Mouse (Mus musculus) stomach, embryonic 15.5 days (tissue): ENCODE measurements around the gene Relt. TPM values are rescaled to one million over a fixed set of nuclear protein-coding genes. Genes with fewer than 3 reads are reported as not detected.
A peak's percentile ranks its signal among the peaks of the same experiment; 100 is the strongest.

Source experiments
- ATAC-seq: fragments of 200-750 bp; cut with Nextera tagmentation; 2 replicates; pipeline ENCODE4 v1.8.0; 2017; ENCODE audit warnings: low read depth, moderate number of reproducible peaks, moderate TSS enrichment; ENCODE audit not compliant: insufficient read depth, low FRiP score
- H3K27ac ChIP-seq: fragments of 300-500 bp; sonication (generic); 2 replicates; pipeline ENCODE4 v1.5.1; 2015; ENCODE audit warnings: mild to moderate bottlenecking, inconsistent platforms
- H3K27me3 ChIP-seq: fragments of 300-500 bp; sonication (generic); replicated peaks from 2 replicates; pipeline ENCODE4 v1.6.1; 2015; ENCODE audit warnings: inconsistent platforms
- H3K36me3 ChIP-seq: fragments of 300-500 bp; sonication (generic); 2 replicates; pipeline ENCODE4 v1.6.1; 2015; ENCODE audit warnings: inconsistent platforms
- H3K4me1 ChIP-seq: fragments of 300-500 bp; sonication (generic); 2 replicates; pipeline ENCODE4 v1.6.1; 2015; ENCODE audit warnings: inconsistent platforms
- H3K4me2 ChIP-seq: fragments of 300-500 bp; sonication (generic); 2 replicates; pipeline ENCODE4 v1.6.1; 2015; ENCODE audit warnings: mild to moderate bottlenecking, inconsistent platforms
- H3K4me3 ChIP-seq: fragments of 300-500 bp; sonication (generic); replicated peaks from 2 replicates; pipeline ENCODE4 v1.5.1; 2015; ENCODE audit warnings: inconsistent platforms
- H3K9ac ChIP-seq: fragments of 300-500 bp; sonication (generic); 2 replicates; pipeline ENCODE4 v1.6.1; 2015; ENCODE audit warnings: inconsistent platforms
- H3K9me3 ChIP-seq: fragments of 300-500 bp; sonication (generic); 2 replicates; pipeline ENCODE4 v1.6.1; 2016; ENCODE audit warnings: inconsistent platforms
- WGBS: fragments of 180-500 bp; shearing (Covaris S2); methylation state at CpG from one replicate; pipeline ENCODE4 v1.1.7; 2015; 5-methylcytosine and 5-hydroxymethylcytosine counted together
- polyA plus RNA-seq: library from polyadenylated mRNA; unstranded; fragments of >200 nt; fragmentation: Nextera tagmentation; extraction: Ambion mirVana; gene quantifications from 2 replicates; pipeline ENCODE4 v1.2.1, GENCODE M21; 2015

Gene Relt
- polyA plus RNA-seq, result 3.2 and 4.1 TPM in 2 replicates

- peak within 1 kb of the TSS; percentile 74 for H3K9ac ChIP-seq
- H3K9me3 ChIP-seq, result no peaks in the 10 kb centered on the region
- H3K36me3 ChIP-seq, result no peaks in the 10 kb centered on the region
- H3K4me3 ChIP-seq, result peak within 1 kb of the TSS; percentile 77
- ATAC-seq, result peak; percentile 88
- H3K27me3 ChIP-seq, result no peaks in the 10 kb centered on the region
- H3K27ac ChIP-seq, result peak within 1 kb of the TSS; percentile 77
- 0 out of 2 replicates have a peak, but pooled peaks cover 6% of the 10 kb centered on the region for H3K4me1 ChIP-seq
- peak within 1 kb of the TSS; percentile 99 for H3K4me2 ChIP-seq
- under 1% methylated on average over 89 of the region's 91 CpGs for WGBS
Observed at GRCm38 (mm10) chr7:100862828-100863638, at the start of gene Relt. Gene Relt, minus strand, starts transcription at chr7:100863446.

DNA sequence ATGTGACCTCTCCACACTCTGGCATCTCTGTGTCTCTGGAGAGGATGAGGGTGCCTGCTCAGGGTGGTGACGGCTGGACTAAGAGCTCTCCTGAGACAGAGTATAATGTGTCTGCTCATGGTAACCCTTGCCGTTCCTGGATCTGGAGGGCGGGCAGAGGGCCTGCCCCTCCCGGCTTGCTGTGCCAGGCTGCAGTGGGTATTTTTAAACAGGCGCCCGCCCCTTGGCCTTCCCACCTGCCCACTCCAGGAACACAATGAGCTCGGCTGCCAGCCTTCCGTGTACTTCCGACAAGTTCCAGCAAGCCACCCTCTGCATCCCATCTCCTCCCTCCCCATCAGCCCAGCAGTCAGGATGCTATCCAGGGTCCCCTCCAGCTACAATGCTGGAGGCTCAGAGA, 48.5 kb upstream of the Relt start:
- 34% methylated on average over 9 of the region's 9 CpGs for WGBS
- Histone ChIP-seq H3K9ac (no peak overlapping the region), H3K4me2 (peak overlapping the region; percentile 12; the same call in 1 of the 2 replicates), H3K4me3 (no peak overlapping the region), H3K27me3 (no peaks in the 10 kb centered on the region), H3K9me3 (no peaks in the 10 kb centered on the region), H3K4me1 (peaks cover 73% of the 10 kb centered on the region), H3K36me3 (peaks cover 6% of the 10 kb centered on the region; the same call in 1 of the 2 replicates), H3K27ac (peak overlapping the region; percentile 55; the same call in 1 of the 2 replicates)
- no peak for ATAC-seq

- Histone ChIP-seq H3K27me3 (no peaks in the 10 kb centered on the region), H3K9me3 (no peaks in the 10 kb centered on the region), H3K36me3 (peaks cover under 1% of the 10 kb centered on the region; the same call in 1 of the 2 replicates), H3K4me2 (peak overlapping the region; percentile 4), H3K27ac (peak overlapping the region; percentile 55; the same call in 1 of the 2 replicates), H3K9ac (no peak overlapping the region), H3K4me1 (peaks cover 69% of the 10 kb centered on the region), H3K4me3 (no peak overlapping the region)
- WGBS, result 15% methylated on average over 2 of the region's 2 CpGs
- peak; percentile 21; the same call in 1 of the 2 replicates for ATAC-seq
Observed at GRCm38 (mm10) chr7:100911246-100911770, 48.1 kb upstream of the Relt start.

GRCm38 (mm10) chr7:100908567-100908966, 45.3 kb upstream of the Relt start:
- Histone ChIP-seq H3K4me1 (peaks cover 49% of the 10 kb centered on the region), H3K9me3 (no peaks in the 10 kb centered on the region), H3K4me2 (0 out of 2 replicates have a peak overlapping the region, but pooled peaks have one; percentile 16), H3K27me3 (no peaks in the 10 kb centered on the region), H3K9ac (no peak overlapping the region), H3K36me3 (0 out of 2 replicates have a peak, but pooled peaks cover 3% of the 10 kb centered on the region), H3K4me3 (no peak overlapping the region), H3K27ac (peak overlapping the region; percentile 44; the same call in 1 of the 2 replicates)
- no peak for ATAC-seq
- WGBS, result 57% methylated on average over 8 of the region's 8 CpGs

DNA sequence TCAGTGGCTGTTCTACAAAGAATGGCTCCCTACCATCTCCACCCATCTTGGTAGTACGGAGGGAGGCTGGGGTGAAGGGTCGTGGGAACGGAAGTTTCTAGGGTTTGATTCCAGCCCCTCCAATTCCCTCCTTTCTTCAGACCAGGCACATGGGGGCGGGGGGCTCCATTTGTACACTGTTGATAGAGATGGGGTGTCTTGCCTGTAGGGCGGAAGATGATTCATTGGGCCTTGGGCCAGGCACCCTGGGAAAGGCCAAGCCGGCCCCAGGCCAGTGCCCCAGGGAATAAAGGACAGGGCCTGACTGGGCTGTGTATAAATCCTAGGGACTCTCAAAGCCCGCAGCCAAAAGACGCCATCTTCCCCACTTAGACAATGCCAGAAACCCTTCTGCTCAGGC, 44.8 kb upstream of the Relt start:
- Histone ChIP-seq H3K4me1 (peaks cover 49% of the 10 kb centered on the region), H3K9ac (no peak overlapping the region), H3K4me2 (peak overlapping the region; percentile 16; the same call in 1 of the 2 replicates), H3K4me3 (no peak overlapping the region), H3K27ac (peak overlapping the region; percentile 67), H3K9me3 (no peaks in the 10 kb centered on the region), H3K36me3 (0 out of 2 replicates have a peak, but pooled peaks cover 3% of the 10 kb centered on the region), H3K27me3 (no peaks in the 10 kb centered on the region)
- ATAC-seq, result peak; percentile 47; the same call in 1 of the 2 replicates
- 63% methylated on average over 8 of the region's 8 CpGs for WGBS

- no peaks in the 10 kb centered on the region for H3K27me3 ChIP-seq
- 0 out of 2 replicates have a peak overlapping the region, but pooled peaks have one; percentile 2 for H3K4me2 ChIP-seq
- H3K9ac ChIP-seq, result no peak overlapping the region
- no peak for ATAC-seq
- 0% methylated on average over 1 of the region's 1 CpGs for WGBS
- no peak overlapping the region for H3K4me3 ChIP-seq
- peaks cover 44% of the 10 kb centered on the region for H3K4me1 ChIP-seq
- 0 out of 2 replicates have a peak, but pooled peaks cover 3% of the 10 kb centered on the region for H3K36me3 ChIP-seq
- peak overlapping the region; percentile 67 for H3K27ac ChIP-seq
- H3K9me3 ChIP-seq, result no peaks in the 10 kb centered on the region
Observed at GRCm38 (mm10) chr7:100907231-100907630, 44.0 kb upstream of the Relt start.

- no peaks in the 10 kb centered on the region for H3K27me3 ChIP-seq
- 0 out of 2 replicates have a peak, but pooled peaks cover 8% of the 10 kb centered on the region for H3K36me3 ChIP-seq
- no peak overlapping the region for H3K4me2 ChIP-seq
- no peak overlapping the region for H3K27ac ChIP-seq
- H3K4me3 ChIP-seq, result no peak overlapping the region
- 84% methylated on average over 10 of the region's 10 CpGs for WGBS
- H3K9ac ChIP-seq, result no peak overlapping the region
- no peaks in the 10 kb centered on the region for H3K9me3 ChIP-seq
- peaks cover 34% of the 10 kb centered on the region for H3K4me1 ChIP-seq
- no peak for ATAC-seq
Observed at GRCm38 (mm10) chr7:100906029-100906789, 43.0 kb upstream of the Relt start.

GRCm38 (mm10) chr7:100905037-100905436, 41.8 kb upstream of the Relt start:
- no peaks in the 10 kb centered on the region for H3K27me3 ChIP-seq
- H3K27ac ChIP-seq, result no peak overlapping the region
- H3K9ac ChIP-seq, result no peak overlapping the region
- peaks cover 22% of the 10 kb centered on the region for H3K4me1 ChIP-seq
- H3K9me3 ChIP-seq, result no peaks in the 10 kb centered on the region
- no peak for ATAC-seq
- H3K4me2 ChIP-seq, result no peak overlapping the region
- 0 out of 2 replicates have a peak, but pooled peaks cover 8% of the 10 kb centered on the region for H3K36me3 ChIP-seq
- WGBS, result 76% methylated on average over 7 of the region's 7 CpGs
- H3K4me3 ChIP-seq, result no peak overlapping the region

DNA sequence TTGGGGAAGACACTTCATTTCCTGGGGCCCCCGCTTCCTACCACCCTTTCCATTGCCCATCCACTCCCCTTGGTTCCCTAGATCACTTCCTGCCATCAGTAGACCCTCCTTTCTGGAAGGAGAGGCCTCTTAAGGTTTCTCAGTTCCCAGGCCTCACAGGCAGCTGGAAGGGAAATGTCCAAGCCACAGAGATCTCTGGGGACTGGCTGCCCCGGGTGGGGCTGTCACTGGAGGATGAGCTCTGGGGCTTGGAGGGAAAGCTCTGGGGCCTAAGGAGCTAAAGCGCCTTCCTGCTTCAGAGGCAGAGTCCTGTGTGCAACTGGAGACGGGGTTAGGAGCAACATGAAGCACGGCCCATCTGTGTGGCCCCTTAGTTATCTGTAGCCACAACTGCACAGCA, 41.4 kb upstream of the Relt start:
- Histone ChIP-seq H3K27ac (no peak overlapping the region), H3K4me3 (no peak overlapping the region), H3K9me3 (no peaks in the 10 kb centered on the region), H3K36me3 (0 out of 2 replicates have a peak, but pooled peaks cover 8% of the 10 kb centered on the region), H3K9ac (no peak overlapping the region), H3K4me2 (no peak overlapping the region), H3K4me1 (peaks cover 19% of the 10 kb centered on the region), H3K27me3 (no peaks in the 10 kb centered on the region)
- no peak for ATAC-seq
- WGBS, result 82% methylated on average over 5 of the region's 5 CpGs

- WGBS, result 74% methylated on average over 9 of the region's 9 CpGs
- H3K9me3 ChIP-seq, result no peaks in the 10 kb centered on the region
- no peak overlapping the region for H3K27ac ChIP-seq
- peaks cover 7% of the 10 kb centered on the region; the same call in 1 of the 2 replicates for H3K4me1 ChIP-seq
- H3K9ac ChIP-seq, result no peak overlapping the region
- ATAC-seq, result no peak
- 0 out of 2 replicates have a peak, but pooled peaks cover 8% of the 10 kb centered on the region for H3K36me3 ChIP-seq
- no peak overlapping the region for H3K4me2 ChIP-seq
- no peaks in the 10 kb centered on the region for H3K27me3 ChIP-seq
- no peak overlapping the region for H3K4me3 ChIP-seq
Observed at GRCm38 (mm10) chr7:100902451-100903137, 39.3 kb upstream of the Relt start.

GRCm38 (mm10) chr7:100897828-100898227, 34.6 kb upstream of the Relt start:
- no peak overlapping the region for H3K4me2 ChIP-seq
- no peaks in the 10 kb centered on the region for H3K27me3 ChIP-seq
- no peak for ATAC-seq
- 82% methylated on average over 5 of the region's 5 CpGs for WGBS
- no peak overlapping the region for H3K9ac ChIP-seq
- H3K27ac ChIP-seq, result no peak overlapping the region
- no peaks in the 10 kb centered on the region for H3K9me3 ChIP-seq
- H3K36me3 ChIP-seq, result 0 out of 2 replicates have a peak, but pooled peaks cover 5% of the 10 kb centered on the region
- peaks cover 29% of the 10 kb centered on the region for H3K4me1 ChIP-seq
- H3K4me3 ChIP-seq, result no peak overlapping the region
